Mouse (Mus musculus) cerebellum, adult 11-12 months (tissue): Measurements from ENCODE around the gene Skp1a.

Source experiments
- DNase-seq: peaks from one replicate; pipeline ENCODE4 v3.0.0; 2022

The Skp1a gene

DNA sequence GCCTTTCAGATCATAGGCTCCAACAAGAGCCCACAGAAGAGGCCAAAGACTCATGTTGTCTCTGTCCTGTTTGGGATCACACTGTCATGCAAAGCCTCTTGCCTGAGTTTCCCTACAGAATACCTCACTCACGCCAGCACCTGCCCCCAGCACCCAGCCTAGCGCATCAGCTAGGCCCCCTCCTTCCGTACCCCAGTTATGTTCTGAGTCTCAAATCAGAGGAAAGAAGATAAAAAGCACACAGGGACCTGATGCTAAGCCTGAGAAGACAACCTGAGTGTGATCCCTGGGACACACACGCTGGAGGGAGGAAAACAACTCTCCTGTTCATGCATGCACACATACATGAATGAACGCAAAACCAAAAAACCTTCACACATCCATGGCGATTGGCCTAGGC lies 47.2 kb downstream of the Skp1a start:
- no peak for DNase-seq

DNA sequence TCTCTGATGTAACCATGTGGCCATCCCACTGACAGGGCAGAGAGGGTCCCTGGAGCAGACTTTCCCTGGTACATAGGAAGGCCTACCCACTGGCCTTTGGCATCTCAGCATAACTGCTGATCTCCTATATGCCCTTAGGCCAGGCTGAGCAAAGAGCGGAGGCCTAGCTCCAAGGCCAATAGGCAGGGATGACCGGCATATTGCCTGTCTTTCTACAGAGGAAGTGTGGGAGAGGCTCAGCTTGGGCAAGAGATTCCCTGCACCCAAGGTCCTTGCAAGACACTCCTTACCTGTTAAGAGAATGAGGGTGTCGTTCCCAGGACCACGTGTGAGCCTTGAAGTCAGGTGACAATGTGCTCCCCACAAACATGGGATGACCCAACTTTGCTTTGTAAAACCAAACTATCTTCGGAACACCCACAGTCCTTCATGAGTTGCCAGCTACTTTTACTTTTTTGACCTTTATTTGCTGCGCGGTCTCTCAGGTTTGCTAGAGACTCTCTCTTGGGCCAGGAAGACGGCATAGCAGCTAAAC lies 47.9 kb downstream of the Skp1a start:
- no peak for DNase-seq

DNA sequence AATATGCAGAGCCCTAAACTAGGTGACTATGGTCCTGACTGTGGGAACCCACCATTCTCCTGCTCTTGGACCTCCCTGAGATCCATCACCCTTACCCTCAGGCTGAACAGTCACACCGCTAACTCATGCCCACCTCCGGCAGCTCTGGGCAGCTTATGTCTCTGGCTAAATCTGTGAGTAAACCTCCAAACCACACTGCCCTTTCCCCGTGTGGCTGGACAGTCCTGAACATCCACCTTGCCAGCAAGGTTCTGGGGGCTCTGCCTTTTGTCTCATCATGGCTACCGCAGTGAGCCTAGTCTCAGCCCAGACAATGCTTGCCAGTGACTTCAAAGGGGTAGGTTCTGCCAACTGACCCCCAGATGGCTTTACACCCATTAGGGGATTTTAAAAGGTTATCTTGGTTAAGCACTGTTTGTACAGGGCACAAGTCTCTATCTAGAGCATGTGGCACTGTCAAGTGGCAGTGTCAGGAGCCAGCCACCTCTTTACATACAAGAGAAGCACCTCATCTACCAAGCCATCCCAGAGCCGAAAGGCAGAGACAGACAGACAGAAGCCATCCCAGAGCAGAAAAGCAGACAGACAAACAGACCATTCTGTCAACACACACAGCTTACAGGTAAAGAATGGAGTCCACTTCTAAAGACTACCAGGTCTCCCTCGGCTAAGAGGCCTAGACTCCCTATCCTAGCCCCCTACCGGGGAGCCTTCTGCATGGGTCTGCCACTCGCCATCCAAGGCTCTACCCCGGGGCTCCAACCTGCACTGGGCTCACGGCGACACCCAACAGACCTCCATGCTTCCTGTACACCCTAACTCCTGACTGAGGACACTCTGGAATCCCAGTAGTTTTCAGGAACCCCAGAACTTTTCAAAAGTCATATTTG lies 49.0 kb downstream of the Skp1a start:
- no peak for DNase-seq

DNA sequence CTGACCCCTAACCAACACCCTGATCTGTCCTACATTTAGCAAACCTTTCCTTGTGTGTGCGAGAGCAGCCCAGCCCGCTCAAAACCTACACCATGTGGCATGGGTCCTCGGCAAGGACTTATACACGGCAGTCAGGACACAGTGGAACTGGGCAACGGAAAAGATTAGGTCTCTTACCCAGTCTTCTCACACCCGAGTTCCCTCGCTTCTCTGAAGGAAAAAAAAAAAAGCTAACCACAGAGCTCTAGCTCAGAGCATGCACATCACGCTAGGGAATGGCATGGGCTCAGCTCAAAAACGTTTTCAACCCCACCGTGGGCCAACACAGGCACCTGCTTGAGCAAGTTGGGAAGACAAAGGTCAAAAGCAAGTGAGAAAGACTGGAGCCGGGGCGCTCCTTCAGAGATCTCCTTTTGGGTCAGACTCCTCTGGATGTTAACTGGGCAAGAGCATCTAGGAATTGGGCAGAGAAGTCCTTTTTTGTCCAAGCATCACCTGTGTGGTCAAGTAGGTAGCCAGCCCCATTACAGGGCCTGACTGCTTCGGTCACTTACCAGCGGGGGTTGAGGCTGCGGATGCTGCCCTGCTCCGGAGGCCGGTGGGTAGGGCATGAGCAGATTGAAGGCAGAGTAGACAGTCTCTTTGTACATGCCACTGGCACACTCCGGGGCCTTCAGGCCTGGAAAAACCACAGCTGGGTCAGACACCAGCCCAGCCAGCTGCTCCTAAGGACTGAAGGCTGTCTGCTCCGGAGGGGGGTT lies 50.0 kb downstream of the Skp1a start:
- no peak for DNase-seq

DNA sequence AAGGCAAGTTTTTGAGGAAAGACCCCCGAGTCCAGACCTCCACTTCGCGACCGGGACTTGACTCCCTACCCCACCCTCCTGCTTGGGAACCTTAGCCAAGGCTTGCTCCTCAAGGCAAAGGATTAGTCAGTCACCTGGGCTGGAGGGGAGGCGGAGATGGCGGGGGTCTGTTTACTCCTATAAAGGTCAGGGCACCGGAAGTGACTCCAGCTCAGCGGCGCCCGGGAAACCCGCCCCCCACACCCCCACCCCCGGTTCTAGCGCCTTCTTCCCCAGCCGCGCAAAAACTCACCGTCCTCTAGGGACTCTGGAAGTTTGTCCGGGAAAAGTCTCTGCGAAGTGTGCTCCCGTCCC lies 50.6 kb downstream of the Skp1a start:
- DNase-seq: no peak

DNA sequence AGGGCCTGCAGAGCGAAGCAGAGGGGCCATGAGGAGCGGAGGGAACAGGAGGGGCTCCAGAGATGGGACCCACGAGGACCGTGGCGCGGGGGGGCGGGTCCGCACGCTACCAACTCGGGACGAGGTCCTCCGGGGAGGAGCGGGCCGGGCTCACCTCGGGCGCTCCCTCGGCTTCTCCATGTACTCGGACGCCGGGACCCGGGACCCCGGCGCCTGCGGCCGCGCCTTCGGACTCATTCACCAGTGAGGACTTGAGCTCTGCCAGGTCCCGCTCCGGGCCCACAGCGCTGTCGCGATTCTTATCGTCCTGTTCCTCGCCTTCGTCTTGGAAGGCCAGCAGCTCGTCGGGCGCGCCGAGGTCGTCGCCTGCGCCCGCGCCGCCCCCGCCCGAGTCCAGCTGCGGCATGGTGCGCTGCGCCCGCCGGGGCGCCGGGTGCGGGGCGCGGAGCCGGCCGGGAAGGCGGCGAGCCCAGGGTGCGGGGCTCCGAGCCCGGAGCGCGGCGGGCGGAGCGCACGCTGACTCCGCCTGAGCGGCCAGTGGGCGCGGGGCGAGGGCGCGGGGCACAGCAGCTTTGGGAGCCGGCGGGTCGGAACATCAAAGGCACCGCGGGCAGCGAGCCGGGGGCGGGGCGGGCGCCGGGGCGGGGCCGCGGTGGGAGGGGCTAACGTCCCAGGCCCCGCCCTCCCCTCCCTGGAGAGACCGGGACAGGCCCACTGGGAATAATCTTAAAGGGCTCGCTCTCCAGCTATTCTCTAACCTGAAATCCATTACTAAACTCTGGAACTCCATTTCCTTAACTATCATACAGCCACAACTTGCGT lies 51.2 kb downstream of the Skp1a start, which contains the start of gene Tcf7:
Tcf7 (minus strand) TSS at position 241 of the 822 bp plus-strand sequence.
- DNase-seq: no peak

DNA sequence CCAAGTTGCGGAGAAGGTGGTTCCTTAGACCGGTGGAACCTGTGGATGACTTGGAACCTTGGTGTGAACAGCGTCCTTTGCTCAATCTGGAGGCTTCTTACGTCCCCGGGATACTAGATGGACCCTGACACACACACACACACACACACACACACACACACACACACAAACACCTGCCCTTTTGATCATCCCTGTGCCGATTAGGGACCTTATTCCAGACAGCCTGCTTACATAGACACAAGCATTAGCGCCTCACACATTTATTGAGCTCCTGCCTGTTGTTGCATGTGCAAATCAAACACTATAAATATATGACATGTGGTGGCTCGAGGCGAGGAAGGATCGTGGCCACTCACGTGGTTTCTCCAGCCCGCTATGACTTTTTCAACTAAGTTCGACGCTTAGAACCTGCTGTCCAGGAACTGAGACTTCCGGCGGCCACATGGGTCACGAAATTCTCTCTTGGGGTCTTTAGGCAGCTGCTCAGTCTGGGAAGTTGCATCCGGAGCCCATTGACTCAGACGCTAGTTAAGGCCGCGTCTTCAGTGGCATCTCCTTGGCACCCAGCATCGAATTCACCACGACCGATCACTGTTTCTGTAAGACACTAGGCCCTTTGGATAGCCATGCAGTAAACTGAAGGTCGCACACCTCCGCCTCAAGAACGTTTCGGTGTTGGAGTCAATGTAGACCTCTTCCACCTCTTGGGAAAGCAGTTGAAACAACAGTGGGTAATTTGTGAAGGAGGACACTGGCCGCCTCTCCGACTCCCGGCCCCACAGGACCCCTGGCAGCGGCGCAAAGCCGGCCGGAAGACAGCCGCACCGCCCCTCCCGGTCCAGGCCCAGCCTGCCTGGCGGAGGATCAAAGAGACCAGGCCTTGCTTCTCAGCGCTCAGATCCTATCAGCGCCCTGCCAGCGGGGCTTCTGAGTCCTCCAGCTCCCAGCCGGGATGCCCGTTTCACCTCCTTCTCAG lies 52.1 kb downstream of the Skp1a start:
- DNase-seq: no peak

DNA sequence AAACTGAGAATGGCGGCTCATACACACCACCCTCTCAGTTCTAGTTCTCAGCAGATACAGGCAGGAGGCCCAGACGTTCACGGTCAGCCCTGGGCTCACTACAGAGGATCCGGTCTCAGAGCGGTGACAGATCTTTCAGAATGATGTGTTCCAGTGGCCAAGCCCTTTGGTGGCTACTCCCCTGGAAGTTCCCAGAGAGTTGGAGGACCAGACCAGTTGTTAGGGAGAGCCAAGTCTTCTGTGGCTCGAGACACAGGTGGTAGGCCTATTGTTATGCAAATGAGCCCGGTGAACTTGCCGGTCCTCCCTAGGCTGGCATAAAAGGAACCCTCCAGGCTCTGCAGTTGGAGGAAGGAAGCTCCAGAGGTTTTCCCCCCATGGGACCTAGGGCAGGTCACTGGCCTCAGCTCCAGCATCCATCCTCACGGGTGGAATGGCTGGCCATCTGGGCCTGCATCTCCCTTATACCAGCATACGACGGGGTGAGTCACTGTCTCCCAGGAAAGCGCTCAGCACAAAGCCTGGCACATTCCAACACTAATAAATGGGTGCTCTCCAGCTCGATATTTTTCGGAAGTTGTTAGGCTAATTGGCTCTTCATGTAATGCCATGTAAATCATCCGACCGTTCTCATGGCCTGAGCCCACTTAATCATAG lies 54.6 kb downstream of the Skp1a start:
- no peak for DNase-seq

DNA sequence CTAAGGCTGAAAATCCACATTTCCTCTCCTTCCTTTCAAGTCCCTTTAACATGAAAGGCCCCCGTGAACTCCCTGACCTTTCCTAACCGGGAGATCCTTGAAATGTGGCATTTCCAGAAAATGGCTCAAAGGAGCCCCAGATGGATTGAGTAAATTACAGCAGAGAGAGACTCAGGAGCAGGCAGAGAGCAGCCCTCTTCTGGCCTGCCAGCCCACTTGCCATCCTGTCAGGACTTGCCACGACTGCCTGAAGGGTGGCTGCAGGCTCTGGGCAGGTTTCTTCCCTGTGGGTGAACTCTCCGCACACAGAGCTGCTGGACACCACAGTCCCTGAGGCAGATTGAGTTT lies 55.1 kb downstream of the Skp1a start:
- DNase-seq: no peak

DNA sequence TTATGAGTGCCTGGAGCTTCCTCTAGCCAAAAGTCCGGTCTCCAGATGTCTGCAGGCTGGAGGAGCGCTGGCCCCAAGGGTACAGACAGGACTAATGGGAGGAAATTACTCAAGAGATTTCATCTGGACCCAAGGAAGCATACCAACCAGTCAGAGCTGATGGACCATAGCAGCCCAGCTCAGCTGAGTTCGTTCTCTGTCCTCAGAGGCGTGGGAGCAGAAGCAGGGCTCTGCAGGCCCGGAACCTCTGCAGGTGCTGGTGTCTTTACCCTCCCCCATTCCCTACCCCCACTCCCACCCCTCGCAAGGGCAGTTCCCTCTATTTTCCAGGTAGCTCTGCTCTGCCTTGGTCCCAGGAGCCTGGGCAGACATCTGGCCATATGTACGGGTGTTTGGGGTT lies 60.6 kb downstream of the Skp1a start:
- no peak for DNase-seq

DNA sequence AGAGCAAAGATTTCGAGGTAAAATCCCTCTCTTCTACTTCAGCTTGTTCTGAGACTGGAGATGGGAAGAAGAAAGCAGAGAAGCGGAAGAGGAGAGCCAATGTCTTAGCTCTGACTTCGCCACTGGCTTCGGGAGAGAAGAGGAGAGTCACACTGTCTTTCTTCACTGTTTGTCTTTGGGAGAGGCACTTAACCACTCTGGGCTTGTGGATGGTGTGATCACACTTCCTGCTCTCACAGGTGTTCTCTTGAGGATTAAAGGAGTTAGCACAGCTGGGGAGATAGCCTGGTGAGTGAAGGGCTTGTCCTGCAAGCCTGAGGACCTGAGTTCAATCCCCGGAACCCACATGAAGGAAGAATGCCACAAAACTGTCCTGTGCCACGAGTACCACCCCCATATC lies 61.1 kb downstream of the Skp1a start:
- no peak for DNase-seq

DNA sequence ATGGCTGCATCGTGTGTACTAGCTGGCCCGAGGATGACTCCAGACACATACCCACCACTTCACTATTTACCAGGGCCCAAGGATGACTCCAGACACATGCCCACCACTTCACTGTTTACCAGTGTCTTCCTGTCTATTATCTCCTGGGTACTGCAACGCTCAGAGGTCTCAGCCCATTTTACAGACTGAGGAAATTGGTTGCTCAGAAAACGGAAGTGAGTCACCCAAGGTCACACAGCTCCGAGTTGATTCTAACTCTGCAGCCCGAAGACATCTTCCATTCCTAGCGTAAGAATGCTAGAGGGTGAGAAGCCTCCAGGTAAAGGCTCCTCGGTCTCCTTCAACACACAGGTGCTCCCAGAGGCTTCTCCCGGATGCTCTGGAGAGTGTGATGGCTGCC lies 62.3 kb downstream of the Skp1a start:
- no peak for DNase-seq
